Mouse (Mus musculus) adrenal gland (tissue): ENCODE results near the gene S100a5.

Experiments used
- intact Hi-C: fragments of 180-260 bp; cut with DNase I; formaldehyde crosslinking; loops from one replicate; pipeline ENCODE4 v1.15.1; 2025

S100a5 gene

GRCm38 (mm10) chr3:90599401-90599800 lies 8.9 kb upstream of the S100a5 start:
- intact Hi-C loops, result no loop called here

- intact Hi-C loops, result no loop called here
These were observed 8.3 kb upstream of the S100a5 start for GRCm38 (mm10) chr3:90600036-90600435.

- intact Hi-C loops, result no loop called here
These were observed 7.7 kb upstream of the S100a5 start for GRCm38 (mm10) chr3:90600458-90601195.

- intact Hi-C loops, result no loop called here
These were observed 6.7 kb upstream of the S100a5 start, which contains the start of gene Gm42674 for GRCm38 (mm10) chr3:90601486-90602110. TSS of gene Gm42674 (plus strand) at chr3:90601904.

GRCm38 (mm10) chr3:90603623-90604022 lies 4.7 kb upstream of the S100a5 start, which contains the start of gene S100a4:
TSS of gene S100a4 (plus strand) at chr3:90603771.
- intact Hi-C loops, result no loop called here

- intact Hi-C loops, result no loop called here
These were observed 3.9 kb upstream of the S100a5 start for GRCm38 (mm10) chr3:90604416-90604815.

- intact Hi-C loops, result no loop called here
These were observed 3.3 kb upstream of the S100a5 start for GRCm38 (mm10) chr3:90605049-90605448.

- intact Hi-C loops, result no loop called here
These were observed 2.6 kb upstream of the S100a5 start for GRCm38 (mm10) chr3:90605736-90606135.

GRCm38 (mm10) chr3:90606185-90606584 lies 2.1 kb upstream of the S100a5 start:
- intact Hi-C loops, result no loop called here

GRCm38 (mm10) chr3:90607361-90607760 lies 962 bp upstream of the S100a5 start:
- intact Hi-C loops, result no loop called here

GRCm38 (mm10) chr3:90609102-90609501 lies 779 bp downstream of the S100a5 start:
- intact Hi-C loops, result no loop called here

GRCm38 (mm10) chr3:90611494-90611893 lies 3.2 kb downstream of the S100a5 start:
- intact Hi-C loops, result no loop called here

- intact Hi-C loops, result no loop called here
These were observed 3.7 kb downstream of the S100a5 start for GRCm38 (mm10) chr3:90612061-90612460.

GRCm38 (mm10) chr3:90612728-90613291 lies 4.5 kb downstream of the S100a5 start, which contains the start of gene S100a6:
TSS of gene S100a6 (plus strand) at chr3:90612882.
- intact Hi-C loops, result no loop called here

- intact Hi-C loops, result no loop called here
These were observed 5.3 kb downstream of the S100a5 start for GRCm38 (mm10) chr3:90613461-90614147.

GRCm38 (mm10) chr3:90614148-90614530 lies 5.8 kb downstream of the S100a5 start:
- intact Hi-C loops, result no loop called here

- intact Hi-C loops, result loop anchor here (1.0 kb wide), 1 partner anchor 29 kb away; no protein-coding TSS in a partner anchor
These were observed 6.4 kb downstream of the S100a5 start for GRCm38 (mm10) chr3:90614611-90615251.

- intact Hi-C loops, result loop anchor here (1.0 kb wide), 1 partner anchor 30 kb away; no protein-coding TSS in a partner anchor
These were observed 7.1 kb downstream of the S100a5 start for GRCm38 (mm10) chr3:90615415-90615814.

GRCm38 (mm10) chr3:90615911-90616310 lies 7.6 kb downstream of the S100a5 start:
- intact Hi-C loops, result loop anchor here (1.0 to 2.0 kb wide), 2 partner anchors 31 to 91 kb away; no protein-coding TSS in a partner anchor

GRCm38 (mm10) chr3:90617586-90617985 lies 9.3 kb downstream of the S100a5 start:
- intact Hi-C loops, result loop anchor here (2.0 kb wide), 1 partner anchor 93 kb away; no protein-coding TSS in a partner anchor

- intact Hi-C loops, result no loop called here
These were observed 13.2 kb downstream of the S100a5 start for GRCm38 (mm10) chr3:90621552-90621951.
